Mouse (Mus musculus) thymus, adult 2 months (tissue): Measurements from ENCODE around the gene Hrasls. TPM values are rescaled to one million over a fixed set of nuclear protein-coding genes. Genes with fewer than 3 reads are reported as not detected.

Experiments
- DNase-seq: peaks from one replicate; pipeline ENCODE4 v3.0.0; 2021
- H3K27ac ChIP-seq: fragments of 200-500 bp; 2 replicates; pipeline ENCODE4 v1.5.1; 2012; ENCODE audit warnings: low read length, control low read depth; ENCODE audit not compliant: control insufficient read depth, insufficient read depth
- H3K27me3 ChIP-seq: fragments of 200-500 bp; 2 replicates; pipeline ENCODE4 v1.6.1; 2012; ENCODE audit warnings: mild to moderate bottlenecking, low read length, moderate library complexity, mixed read lengths; ENCODE audit not compliant: control insufficient read depth, insufficient read depth
- H3K36me3 ChIP-seq: fragments of 200-500 bp; 2 replicates; pipeline ENCODE4 v1.6.1; 2012; ENCODE audit warnings: mild to moderate bottlenecking, low read length, moderate library complexity; ENCODE audit not compliant: control insufficient read depth, insufficient read depth
- H3K4me1 ChIP-seq: fragments of 200-500 bp; replicated peaks from 2 replicates; pipeline ENCODE4 v1.6.1; 2012; ENCODE audit warnings: low read length; ENCODE audit not compliant: control insufficient read depth, insufficient read depth
- H3K4me3 ChIP-seq: fragments of 200-500 bp; 2 replicates; pipeline ENCODE4 v1.5.1; 2012; ENCODE audit warnings: mild to moderate bottlenecking, low read length, control low read depth, moderate library complexity; ENCODE audit not compliant: control insufficient read depth, insufficient read depth
- CTCF ChIP-seq: fragments of 200-500 bp; IDR thresholded peaks from 2 replicates; pipeline ENCODE4 v1.5.1; 2012; ENCODE audit warnings: mild to moderate bottlenecking, control low read depth, low read length, moderate library complexity, borderline replicate concordance; ENCODE audit not compliant: control insufficient read depth, poor library complexity, insufficient read depth; ENCODE audit errors: extremely low read depth
- POLR2A ChIP-seq: fragments of 200-500 bp; IDR thresholded peaks from 2 replicates; pipeline ENCODE4 v1.6.1; 2012; ENCODE audit warnings: mild to moderate bottlenecking, low read length, control low read depth, moderate library complexity; ENCODE audit not compliant: control insufficient read depth, poor library complexity, insufficient read depth; ENCODE audit errors: extremely low read depth
- WGBS: fragments of 180-500 bp; shearing (Covaris S2); methylation state at CpG from one replicate; pipeline ENCODE4 v1.1.7; 2018; 5-methylcytosine and 5-hydroxymethylcytosine counted together
- polyA plus RNA-seq: library from polyadenylated mRNA; depleted of rRNA; stranded (reverse); fragments of >200 nt; gene quantifications from 2 replicates; pipeline ENCODE4 v1.2.3, GENCODE M21; 2012; rRNA removed

The Hrasls gene
- polyA plus RNA-seq, 1 experiment = 1.0 TPM

DNA sequence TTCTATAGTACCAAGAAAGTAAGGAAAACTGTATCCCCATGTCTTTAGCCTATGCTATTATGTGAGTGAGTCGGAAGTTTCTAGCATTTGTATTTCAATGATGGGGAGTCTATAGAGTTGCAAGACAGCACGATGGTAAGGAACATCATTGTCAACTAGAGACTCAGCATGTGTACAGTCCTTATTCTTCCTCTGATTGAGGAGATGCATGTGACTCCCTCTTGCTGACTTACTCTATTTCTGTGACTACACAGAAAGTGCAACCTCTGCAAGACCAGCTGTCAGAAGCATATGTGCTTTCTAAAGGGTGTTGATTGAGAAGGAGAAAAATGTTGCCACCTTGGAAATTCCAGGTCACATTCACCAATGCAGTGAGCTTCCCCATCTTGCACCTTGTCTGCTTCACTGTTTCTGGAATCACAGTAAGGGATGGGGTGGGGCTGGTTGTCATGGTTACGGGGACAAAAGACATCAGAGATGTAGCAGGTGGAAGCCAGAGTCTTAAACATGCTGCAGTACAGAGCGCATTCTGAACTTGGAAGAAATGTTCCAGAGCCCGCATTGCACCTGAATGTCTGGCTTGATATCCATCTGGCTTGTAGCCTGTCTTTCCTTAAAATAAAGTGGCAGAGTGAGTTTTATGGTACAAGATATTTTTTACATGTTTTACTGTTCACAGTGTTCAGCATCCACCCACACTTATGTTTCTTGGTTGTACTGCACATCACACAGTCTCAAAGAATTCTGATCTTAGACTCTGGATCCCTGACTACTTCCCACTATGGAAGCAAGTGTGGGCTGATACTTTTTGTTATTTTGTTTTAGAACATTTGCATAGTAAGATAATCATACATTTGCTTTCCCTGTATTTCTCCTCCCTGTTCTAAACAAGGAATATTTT is 7.2 kb downstream of the Hrasls start:
- no peak overlapping the region for H3K4me3 ChIP-seq
- H3K27me3 ChIP-seq = no peaks in the 10 kb centered on the region
- TF ChIP-seq CTCF (no peak), POLR2A (no peak)
- no peak for DNase-seq
- no peaks in the 10 kb centered on the region for H3K36me3 ChIP-seq
- H3K4me1 ChIP-seq = no peaks in the 10 kb centered on the region
- H3K27ac ChIP-seq = no peak overlapping the region
- WGBS = 88% methylated on average over 5 of the region's 5 CpGs

GRCm38 (mm10) chr16:29235951-29236350 is 26.5 kb downstream of the Hrasls start:
- no peaks in the 10 kb centered on the region for H3K4me1 ChIP-seq
- no peaks in the 10 kb centered on the region for H3K27me3 ChIP-seq
- DNase-seq = no peak
- no peak overlapping the region for H3K27ac ChIP-seq
- TF ChIP-seq POLR2A (no peak), CTCF (no peak)
- H3K36me3 ChIP-seq = no peaks in the 10 kb centered on the region
- 76% methylated on average over 5 of the region's 5 CpGs for WGBS
- no peak overlapping the region for H3K4me3 ChIP-seq

DNA sequence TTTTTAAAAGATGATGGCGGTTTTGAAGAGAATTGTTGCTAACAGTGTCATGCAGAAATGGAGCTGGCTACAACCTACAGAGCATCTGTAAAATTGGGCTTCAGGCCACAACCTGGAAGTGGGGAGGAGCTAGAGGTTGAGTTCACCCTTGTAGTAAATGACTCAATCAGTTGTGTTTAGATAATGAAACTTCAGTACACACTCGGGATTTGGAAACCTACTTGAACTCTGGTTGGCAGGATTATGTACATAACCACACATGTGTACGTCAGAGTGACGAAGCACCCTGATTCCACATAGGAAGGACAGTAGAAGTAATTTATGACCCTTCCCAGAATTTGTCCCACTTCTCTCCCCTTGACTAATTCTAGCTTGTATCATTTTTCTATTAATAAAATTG is 44.8 kb downstream of the Hrasls start:
- DNase-seq = no peak

More for the DNA sequence above, 44.8 kb downstream of the Hrasls start:
- no peaks in the 10 kb centered on the region for H3K36me3 ChIP-seq
- TF ChIP-seq CTCF (no peak), POLR2A (no peak)
- WGBS = 89% methylated on average over 4 of the region's 4 CpGs
- H3K27ac ChIP-seq = no peak overlapping the region
- no peak overlapping the region for H3K4me3 ChIP-seq
- no peaks in the 10 kb centered on the region for H3K4me1 ChIP-seq
- H3K27me3 ChIP-seq = no peaks in the 10 kb centered on the region

Other genes with a start within 250 kb of the Hrasls start
- gene Atp13a5, start 169.0 kb downstream of the Hrasls start, polyA plus RNA-seq = 0.03 TPM in 1 of 2 replicates, not detected in the other